Mouse (Mus musculus) adipocyte (in vitro differentiated cells): ENCODE results near the gene Cnot10.

Source experiments
- DNase-seq: peaks from one replicate; pipeline ENCODE4 v3.0.0-alpha.2; 2016; ENCODE audit warnings: low spot score

The Cnot10 gene

GRCm38 (mm10) chr9:114549117-114549516, 90.9 kb downstream of the Cnot10 start:
- no peak for DNase-seq

GRCm38 (mm10) chr9:114548496-114548895, 91.5 kb downstream of the Cnot10 start:
- no peak for DNase-seq

GRCm38 (mm10) chr9:114547643-114548077, 92.3 kb downstream of the Cnot10 start:
- no peak for DNase-seq

- DNase-seq: no peak
Measured at GRCm38 (mm10) chr9:114546765-114547164, 93.2 kb downstream of the Cnot10 start.

- no peak for DNase-seq
Measured at GRCm38 (mm10) chr9:114544754-114545393, 95.1 kb downstream of the Cnot10 start.

- peak; percentile 21 for DNase-seq
Measured at GRCm38 (mm10) chr9:114543882-114544753, 95.9 kb downstream of the Cnot10 start.

- DNase-seq: peak; percentile 12
Measured at GRCm38 (mm10) chr9:114541279-114541741, 98.7 kb downstream of the Cnot10 start.

GRCm38 (mm10) chr9:114538996-114539563, 100.9 kb downstream of the Cnot10 start:
- peak; percentile 17 for DNase-seq

GRCm38 (mm10) chr9:114536628-114537027, 103.4 kb downstream of the Cnot10 start:
- peak; percentile 26 for DNase-seq
